Mouse (Mus musculus) cortical plate, adult 2 months (tissue): ENCODE measurements around the gene Olfr455. TPM values are rescaled to one million over a fixed set of nuclear protein-coding genes. Genes with fewer than 3 reads are reported as not detected.

Source experiments
- H3K27ac ChIP-seq: fragments of 200-500 bp; 2 replicates; pipeline ENCODE4 v1.5.1; 2012; ENCODE audit warnings: low read length, control low read depth, inconsistent platforms; ENCODE audit not compliant: insufficient read depth
- H3K4me1 ChIP-seq: fragments of 200-500 bp; 2 replicates; pipeline ENCODE4 v1.6.1; 2011; ENCODE audit warnings: low read length; ENCODE audit not compliant: control insufficient read depth, insufficient read depth
- H3K4me3 ChIP-seq: fragments of 200-500 bp; 2 replicates; pipeline ENCODE4 v1.5.1; 2011; ENCODE audit warnings: mild to moderate bottlenecking, low read length, control low read depth; ENCODE audit not compliant: insufficient read depth
- CTCF ChIP-seq: fragments of 200-500 bp; IDR thresholded peaks from 2 replicates; pipeline ENCODE4 v1.5.1; 2011; ENCODE audit warnings: mild to moderate bottlenecking, control low read depth, low read length; ENCODE audit not compliant: insufficient read depth; ENCODE audit errors: extremely low read depth
- POLR2A ChIP-seq: fragments of 200-500 bp; IDR thresholded peaks from 2 replicates; pipeline ENCODE4 v1.6.1; 2011; ENCODE audit warnings: mild to moderate bottlenecking, low read length, control low read depth; ENCODE audit not compliant: insufficient read depth; ENCODE audit errors: extremely low read depth
- polyA plus RNA-seq: library from polyadenylated mRNA; depleted of rRNA; stranded (reverse); fragments of >200 nt; gene quantifications from 2 replicates; pipeline ENCODE4 v1.2.3, GENCODE M21; 2012; rRNA removed

The Olfr455 gene
- polyA plus RNA-seq = not detected in 2 replicates

DNA sequence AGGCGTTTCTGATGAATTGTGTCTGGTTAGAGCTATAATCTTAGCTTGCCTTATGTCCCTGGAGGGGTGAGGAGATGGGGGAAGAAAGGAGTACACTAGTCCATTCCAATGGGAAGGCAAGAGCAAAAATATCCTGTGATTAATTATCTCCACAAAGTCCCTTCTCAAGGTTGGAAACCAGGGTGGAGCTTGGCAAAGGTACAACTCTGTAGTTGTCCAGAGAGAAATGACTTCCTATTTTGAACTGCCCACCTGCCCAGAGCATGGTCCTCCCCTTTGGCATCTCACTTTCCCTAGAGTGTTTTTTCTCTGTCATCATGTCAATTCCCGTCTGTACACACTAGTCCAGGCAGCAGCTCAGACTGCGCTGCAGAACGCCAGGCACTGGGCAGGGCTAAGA, at the start of gene Olfr455:
Gene Olfr455 (minus strand): TSS at position 127 of the 400 bp plus-strand sequence.
- Histone ChIP-seq H3K27ac (no peak within 1 kb of the TSS), H3K4me3 (no peak within 1 kb of the TSS), H3K4me1 (no peaks in the 10 kb centered on the region)
- no peak for TF ChIP-seq CTCF
- TF ChIP-seq POLR2A = no peak

- no peaks in the 10 kb centered on the region for H3K4me1 ChIP-seq
- no peak overlapping the region for H3K4me3 ChIP-seq
- TF ChIP-seq CTCF (no peak), POLR2A (no peak)
- H3K27ac ChIP-seq = no peak overlapping the region
Measured at GRCm38 (mm10) chr6:42593138-42593882, 45.9 kb upstream of the Olfr455 start.

GRCm38 (mm10) chr6:42586569-42586968, 39.2 kb upstream of the Olfr455 start:
- Histone ChIP-seq H3K27ac (no peak overlapping the region), H3K4me3 (no peak overlapping the region), H3K4me1 (no peaks in the 10 kb centered on the region)
- no peak for TF ChIP-seq POLR2A
- no peak for TF ChIP-seq CTCF

- Histone ChIP-seq H3K27ac (no peak overlapping the region), H3K4me1 (no peaks in the 10 kb centered on the region), H3K4me3 (no peak overlapping the region)
- TF ChIP-seq POLR2A (no peak), CTCF (peak; percentile 60)
Measured at GRCm38 (mm10) chr6:42583488-42583872, 36.1 kb upstream of the Olfr455 start.

DNA sequence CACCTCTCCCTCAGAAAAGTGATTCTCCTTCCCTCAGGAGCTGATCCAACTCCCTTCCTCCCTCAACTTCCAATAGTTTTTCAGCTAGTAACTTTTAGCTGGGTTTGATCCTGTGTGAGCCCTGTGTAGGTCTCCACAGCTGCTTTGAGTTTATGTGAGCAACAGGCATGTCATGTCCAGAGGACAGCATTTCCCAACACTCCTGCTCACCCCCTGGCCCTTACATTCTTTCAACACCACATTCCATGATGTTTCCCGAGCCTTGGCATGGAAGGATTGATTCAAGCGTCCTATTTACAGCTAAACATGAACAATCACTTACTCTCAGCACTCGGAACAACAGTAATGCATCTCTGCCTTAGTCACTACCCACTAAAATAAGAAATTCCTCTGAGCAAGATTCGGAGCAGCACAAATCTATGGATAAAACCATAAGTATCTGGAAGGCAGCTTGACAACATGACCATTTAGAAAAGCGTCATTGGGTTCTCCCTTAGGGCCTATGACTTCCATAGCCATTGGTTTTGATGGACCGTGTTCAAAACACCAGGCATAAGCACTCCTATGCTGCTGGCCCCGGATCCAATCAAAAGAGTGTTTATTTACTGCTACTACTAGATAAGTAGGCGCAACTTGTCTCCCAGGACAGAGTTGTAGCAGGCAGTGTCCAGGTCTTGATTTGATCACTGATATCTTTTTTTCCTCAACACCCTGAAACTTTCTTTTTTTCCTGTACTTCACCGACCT, 35.5 kb upstream of the Olfr455 start:
- Histone ChIP-seq H3K4me1 (no peaks in the 10 kb centered on the region), H3K27ac (no peak overlapping the region), H3K4me3 (no peak overlapping the region)
- TF ChIP-seq POLR2A = no peak
- TF ChIP-seq CTCF = no peak

- no peak for TF ChIP-seq POLR2A
- no peak for TF ChIP-seq CTCF
- H3K4me3 ChIP-seq = no peak overlapping the region
- no peak overlapping the region for H3K27ac ChIP-seq
- no peaks in the 10 kb centered on the region for H3K4me1 ChIP-seq
Measured at GRCm38 (mm10) chr6:42578678-42579077, 31.3 kb upstream of the Olfr455 start.

DNA sequence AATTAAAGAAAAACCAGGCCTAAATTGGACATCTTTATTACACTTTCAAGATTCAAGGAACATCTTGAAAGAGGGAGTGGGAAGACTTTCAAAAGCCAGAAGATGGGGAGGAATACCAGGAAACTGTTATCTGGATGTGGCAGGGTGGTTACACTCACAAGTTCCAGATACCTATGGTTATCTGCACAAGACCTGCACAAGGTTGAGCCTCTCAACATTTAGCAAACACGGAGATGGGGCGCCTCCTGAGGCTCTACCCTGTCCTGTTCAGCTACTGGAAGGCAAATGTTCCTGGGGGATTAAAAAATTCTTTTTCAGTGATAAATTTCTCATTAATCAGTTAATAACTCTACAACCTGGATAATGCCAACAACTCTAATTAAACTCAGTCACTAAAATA, 30.0 kb upstream of the Olfr455 start:
- Histone ChIP-seq H3K27ac (no peak overlapping the region), H3K4me3 (no peak overlapping the region), H3K4me1 (no peaks in the 10 kb centered on the region)
- TF ChIP-seq CTCF (no peak), POLR2A (no peak)

GRCm38 (mm10) chr6:42568205-42568604, 20.8 kb upstream of the Olfr455 start:
- TF ChIP-seq POLR2A (no peak), CTCF (no peak)
- H3K4me1 ChIP-seq = no peaks in the 10 kb centered on the region
- no peak overlapping the region for H3K4me3 ChIP-seq
- H3K27ac ChIP-seq = no peak overlapping the region

DNA sequence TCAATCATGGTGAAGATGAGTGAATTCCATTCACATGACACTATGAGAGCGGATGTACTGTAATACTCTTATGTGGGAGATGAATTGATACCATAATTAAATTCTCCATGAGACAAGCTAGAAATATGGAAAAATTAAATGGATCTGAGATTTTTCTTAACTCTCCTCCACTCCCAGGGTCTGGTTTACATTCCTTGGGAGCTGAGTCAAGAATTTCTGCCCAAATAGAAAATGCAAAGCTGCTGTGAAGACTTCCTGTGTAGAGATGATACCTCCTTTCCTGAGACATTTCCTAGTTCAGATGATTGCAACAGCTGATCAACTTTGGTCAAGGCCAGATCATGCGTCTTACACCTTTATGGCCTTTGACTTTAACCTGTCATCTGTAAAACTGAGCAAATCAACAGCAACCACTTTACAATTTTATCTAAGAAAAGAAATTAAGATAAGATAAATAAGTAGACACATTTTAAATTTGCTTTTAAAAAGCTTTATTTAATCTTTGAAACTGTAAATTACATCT, 18.8 kb upstream of the Olfr455 start:
- Histone ChIP-seq H3K4me3 (no peak overlapping the region), H3K4me1 (no peaks in the 10 kb centered on the region), H3K27ac (no peak overlapping the region)
- TF ChIP-seq POLR2A (no peak), CTCF (no peak)

- no peak overlapping the region for H3K4me3 ChIP-seq
Measured at GRCm38 (mm10) chr6:42562280-42562679, 14.9 kb upstream of the Olfr455 start.

More at GRCm38 (mm10) chr6:42562280-42562679, 14.9 kb upstream of the Olfr455 start:
- Histone ChIP-seq H3K4me1 (no peaks in the 10 kb centered on the region), H3K27ac (no peak overlapping the region)
- TF ChIP-seq POLR2A (no peak), CTCF (no peak)
